ENCODE assay signal across 19 mouse cellular contexts in genomic region chr7:71587626-71588025, GRCm38 (mm10).
DNase-seq lines count a peak whose midpoint lies in the region; ATAC-seq and TF ChIP-seq lines count a peak whose summit lies in the region.
"Had no signal": no experiment of that assay in that cellular context is flagged by ENCODE, and none has a peak within 500 bp of the region (broad histone marks: within the 10 kb centered on the region; RNA-seq: fewer than 3 reads in every experiment).

No protein-coding gene starts in this region.

- peak overlapping the region; percentile 60 for H3K27ac ChIP-seq in heart, postnatal 0 days (ENCODE audit: low read depth)
- peak overlapping the region; percentile 34 for H3K27ac ChIP-seq in kidney, embryonic 15.5 days
- H3K27ac ChIP-seq: embryonic facial prominence, embryonic 12.5 days; forebrain, embryonic 10.5 days; limb, embryonic 10.5 days; liver, embryonic 14.5 days; neural tube, embryonic 13.5 days; stomach, postnatal 0 days had no signal

- intact Hi-C loops in left cerebral cortex, postnatal 14 days (cut with DNase I) = no loop called here

- no peak overlapping the region for H3K4me3 ChIP-seq in heart, postnatal 0 days (ENCODE audit: low read depth, low read length)
- H3K4me3 ChIP-seq in kidney, embryonic 15.5 days (replicated peaks) = no peak overlapping the region
- H3K4me3 ChIP-seq: embryonic facial prominence, embryonic 12.5 days; forebrain, embryonic 10.5 days; limb, embryonic 10.5 days; neural tube, embryonic 13.5 days had no signal

- peak; percentile 45; the same call in 1 of the 2 replicates for TF ChIP-seq EP300 in heart, postnatal 0 days (IDR thresholded peaks at IDR 0.05; ENCODE audit: low read depth)

- no peaks in the 10 kb centered on the region for H3K4me1 ChIP-seq in heart, postnatal 0 days (ENCODE audit: control insufficient read depth, insufficient read depth)
- H3K4me1 ChIP-seq in kidney, embryonic 15.5 days = no peaks in the 10 kb centered on the region
- H3K4me1 ChIP-seq: embryonic facial prominence, embryonic 12.5 days; forebrain, embryonic 10.5 days; neural tube, embryonic 13.5 days had no signal

- no peak overlapping the region for H3K4me2 ChIP-seq in heart, postnatal 0 days (ENCODE audit: low read depth, low read length)
- H3K4me2 ChIP-seq in kidney, embryonic 15.5 days = no peak overlapping the region
- H3K4me2 ChIP-seq: embryonic facial prominence, embryonic 12.5 days; neural tube, embryonic 13.5 days had no signal

- ATAC-seq in heart, postnatal 0 days (ENCODE audit: insufficient read depth, low read depth) = no peak
- no peak for ATAC-seq in kidney, embryonic 15.5 days (replicated peaks; ENCODE audit: low FRiP score)
- ATAC-seq in megakaryocyte, adult 5-6 weeks (ENCODE audit: poor library complexity, severe bottlenecking) = no peak
- ATAC-seq: activated CD4-positive, CD25-positive, alpha-beta regulatory T cell, adult 4 months had no signal

- H3K27me3 ChIP-seq in heart, postnatal 0 days (ENCODE audit: control insufficient read depth, insufficient read depth, low read length) = no peaks in the 10 kb centered on the region
- no peaks in the 10 kb centered on the region for H3K27me3 ChIP-seq in kidney, embryonic 15.5 days
- H3K27me3 ChIP-seq: CH12.LX; embryonic facial prominence, embryonic 12.5 days; neural tube, embryonic 13.5 days had no signal

- H3K36me3 ChIP-seq in heart, postnatal 0 days (replicated peaks; ENCODE audit: control insufficient read depth, insufficient read depth, low read length) = no peaks in the 10 kb centered on the region
- no peaks in the 10 kb centered on the region for H3K36me3 ChIP-seq in kidney, embryonic 15.5 days
- H3K36me3 ChIP-seq: embryonic facial prominence, embryonic 12.5 days; forebrain, embryonic 10.5 days; limb, embryonic 10.5 days; neural tube, embryonic 13.5 days had no signal

- WGBS in heart, postnatal 0 days = 53% methylated on average over 5 of the region's 5 CpGs
- WGBS in kidney, embryonic 15.5 days = 54% methylated on average over 5 of the region's 5 CpGs

- no peaks in the 10 kb centered on the region for H3K9me3 ChIP-seq in heart, postnatal 0 days (replicated peaks; ENCODE audit: control insufficient read depth, low read length)
- no peaks in the 10 kb centered on the region for H3K9me3 ChIP-seq in kidney, embryonic 15.5 days (replicated peaks)
- H3K9me3 ChIP-seq: embryonic facial prominence, embryonic 12.5 days; forebrain, embryonic 10.5 days; limb, embryonic 10.5 days; neural tube, embryonic 13.5 days had no signal

- TF ChIP-seq CTCF in heart, postnatal 0 days (IDR thresholded peaks at IDR 0.05; ENCODE audit: low read depth) = no peak

- H3K9ac ChIP-seq in heart, postnatal 0 days (replicated peaks; ENCODE audit: low read depth, low read length) = no peak overlapping the region
- H3K9ac ChIP-seq in kidney, embryonic 15.5 days = no peak overlapping the region
- H3K9ac ChIP-seq: embryonic facial prominence, embryonic 12.5 days; liver, embryonic 14.5 days; neural tube, embryonic 13.5 days had no signal

- DNase-seq in adrenal gland, adult (ENCODE audit: inconsistent age in 2 of 2, low spot score in 1 of 2) = peak; percentile 18 to 62
- no peak for DNase-seq in adrenal gland, postnatal 4 days (ENCODE audit: low spot score in 2 of 2)
- DNase-seq in adrenal gland, postnatal 14 days = peak; percentile 44
- DNase-seq in heart, postnatal 0 days (ENCODE audit: low spot score) = no peak
- no peak for DNase-seq in left cerebral cortex, postnatal 14 days (ENCODE audit: low spot score in 2 of 2)
- DNase-seq in thymus, adult 18-20 months = no peak
- DNase-seq: cerebellum, postnatal 14 days; spleen, adult 18-20 months; thymus, postnatal 36 days had no signal

Comparison
In these comparisons a context has a peak if more than half of its experiments do, and no peak if none do; other contexts are left out.
1. DNase-seq: peak in adrenal gland, adult (2 of 2) and adrenal gland, postnatal 14 days (single experiment); none in adrenal gland, postnatal 4 days (0 of 2), heart, postnatal 0 days (single experiment), left cerebral cortex, postnatal 14 days (0 of 2) and thymus, adult 18-20 months (0 of 2).